In genomic region chr1:151925738-151926137, GRCm38 (mm10) we compare ENCODE assay signal across 11 mouse cellular contexts.
DNase-seq lines count a peak whose midpoint lies in the region; TF ChIP-seq lines count a peak whose summit lies in the region.
"Had no signal": no experiment of that assay in that cellular context is flagged by ENCODE, and none has a peak within 500 bp of the region (broad histone marks: within the 10 kb centered on the region; RNA-seq: fewer than 3 reads in every experiment).

No protein-coding gene starts in this region.

- H3K4me3 ChIP-seq in gastrocnemius, adult 2 months = no peak overlapping the region
- H3K4me3 ChIP-seq in layer of hippocampus, adult 2 months = no peak overlapping the region
- no peak overlapping the region for H3K4me3 ChIP-seq in thymus, adult 2 months (ENCODE audit: control insufficient read depth, insufficient read depth, low read length)
- H3K4me3 ChIP-seq: limb, embryonic 12.5 days had no signal

- WGBS in thymus, adult 2 months = 86% methylated on average over 7 of the region's 7 CpGs

- TF ChIP-seq POLR2A in thymus, adult 2 months (IDR thresholded peaks at IDR 0.05; ENCODE audit: control insufficient read depth, extremely low read depth, insufficient read depth, low read length, poor library complexity) = no peak

- no peak overlapping the region for H3K27ac ChIP-seq in gastrocnemius, adult 2 months
- H3K27ac ChIP-seq in layer of hippocampus, adult 2 months = peak overlapping the region; percentile 61; the same call in 1 of the 2 replicates
- H3K27ac ChIP-seq in thymus, adult 2 months (ENCODE audit: control insufficient read depth, insufficient read depth, low read length) = no peak overlapping the region
- H3K27ac ChIP-seq: limb, embryonic 12.5 days had no signal

- no peaks in the 10 kb centered on the region for H3K27me3 ChIP-seq in thymus, adult 2 months (ENCODE audit: control insufficient read depth, insufficient read depth, low read length)
- H3K27me3 ChIP-seq: limb, embryonic 12.5 days had no signal

- peak; percentile 52 for DNase-seq in gastrocnemius, adult 2 months
- DNase-seq in gastrocnemius, postnatal 4 days (ENCODE audit: low spot score in 2 of 2) = no peak
- DNase-seq in left cerebral cortex, postnatal 10 days (ENCODE audit: extremely low spot score in 1 of 2, low spot score in 2 of 2) = peak; percentile 15 to 39
- no peak for DNase-seq in left cerebral cortex, adult 8-10 months (ENCODE audit: low spot score in 2 of 2)
- peak; percentile 37 for DNase-seq in NIH3T3 (ENCODE audit: low read depth)
- peak; percentile 30 to 61 for DNase-seq in layer of hippocampus, adult 2 months (ENCODE audit: low spot score in 2 of 2)
- DNase-seq in thymus, adult 2 months = no peak
- DNase-seq in kidney, adult 9 months = no peak
- DNase-seq: adrenal gland, postnatal 25 days; cerebellum, adult 2 months had no signal

- intact Hi-C loops in gastrocnemius, adult 2 months (cut with DNase I) = loop anchor here (10.0 kb wide), 1 partner anchor 359 kb away; no protein-coding TSS in a partner anchor
- intact Hi-C loops in left cerebral cortex, postnatal 10 days (cut with DNase I) = no loop called here

- no peak for TF ChIP-seq CTCF in gastrocnemius, adult 2 months (IDR thresholded peaks at IDR 0.05)
- no peak for TF ChIP-seq CTCF in layer of hippocampus, adult 2 months (conservative IDR thresholded peaks at IDR 0.05)
- TF ChIP-seq CTCF in thymus, adult 2 months (IDR thresholded peaks at IDR 0.05; ENCODE audit: borderline replicate concordance, control insufficient read depth, extremely low read depth, insufficient read depth, low read length, poor library complexity) = no peak

- H3K36me3 ChIP-seq in thymus, adult 2 months (ENCODE audit: control insufficient read depth, insufficient read depth, low read length) = no peaks in the 10 kb centered on the region
- H3K36me3 ChIP-seq: limb, embryonic 12.5 days had no signal

- no peaks in the 10 kb centered on the region for H3K4me1 ChIP-seq in thymus, adult 2 months (replicated peaks; ENCODE audit: control insufficient read depth, insufficient read depth, low read length)

Comparison
In these comparisons a context has a peak if more than half of its experiments do, and no peak if none do; other contexts are left out.
1. DNase-seq: peak in gastrocnemius, adult 2 months (single experiment), left cerebral cortex, postnatal 10 days (2 of 2), NIH3T3 (single experiment) and layer of hippocampus, adult 2 months (2 of 2); none in gastrocnemius, postnatal 4 days (0 of 2), left cerebral cortex, adult 8-10 months (0 of 2), thymus, adult 2 months (single experiment) and kidney, adult 9 months (single experiment).